Mouse (Mus musculus) mammary gland, adult 2 months (tissue): Measurements from ENCODE around the gene Nkd1. TPM values are rescaled to one million over a fixed set of nuclear protein-coding genes. Genes with fewer than 3 reads are reported as not detected.

ENCODE experiments used
- polyA plus RNA-seq: library from polyadenylated mRNA; depleted of rRNA; stranded (reverse); fragments of >200 nt; gene quantifications from 2 replicates; pipeline ENCODE4 v1.2.3, GENCODE M21; 2012; ENCODE audit warnings: low replicate concordance; rRNA removed

Gene Nkd1
- polyA plus RNA-seq, result 15.2 and 24.2 TPM in 2 replicates

GRCm38 (mm10) chr8:88520985-88521527 lies at the start of gene Nkd1:
Nkd1 (plus strand) TSS chr8:88521354.

GRCm38 (mm10) chr8:88635474-88636397 lies 114.6 kb downstream of the Nkd1 start, which contains the start of gene Snx20:
Snx20 (minus strand) TSS chr8:88636128.

Other genes with a start within 250 kb of the Nkd1 start
- gene Adcy7, start 249.0 kb upstream of the Nkd1 start, polyA plus RNA-seq, result 42.7 and 57.5 TPM in 2 replicates
- 14.4 and 30.4 TPM in 2 replicates for gene Brd7, start 159.2 kb upstream of the Nkd1 start, polyA plus RNA-seq
- 14.5 and 72.3 TPM in 2 replicates for gene Snx20, start 114.8 kb downstream of the Nkd1 start, polyA plus RNA-seq
- gene Nod2, start 126.0 kb downstream of the Nkd1 start, polyA plus RNA-seq, result 2.8 and 3.6 TPM in 2 replicates
- 8.1 and 12.3 TPM in 2 replicates for gene Cyld, start 175.7 kb downstream of the Nkd1 start, polyA plus RNA-seq